Mouse (Mus musculus) lung, postnatal 0 days (tissue): ENCODE measurements around the gene Lamtor2. TPM values are rescaled to one million over a fixed set of nuclear protein-coding genes. Genes with fewer than 3 reads are reported as not detected.

ENCODE experiments used
- ATAC-seq: fragments of 200-750 bp; cut with Nextera tagmentation; 2 replicates; pipeline ENCODE4 v1.8.0; 2017; ENCODE audit warnings: moderate library complexity
- DNase-seq: peaks from one replicate; pipeline ENCODE4 v3.0.0-alpha.2; 2016; ENCODE audit warnings: low spot score
- H3K27ac ChIP-seq: fragments of 300-500 bp; sonication (generic); 2 replicates; pipeline ENCODE4 v1.5.1; 2014; ENCODE audit warnings: antibody characterized with exemption, mild to moderate bottlenecking, low read length, mixed read lengths
- H3K27me3 ChIP-seq: fragments of 300-500 bp; sonication (generic); replicated peaks from 2 replicates; pipeline ENCODE4 v1.6.1; 2014; ENCODE audit warnings: low read length, mixed read lengths; ENCODE audit not compliant: insufficient read depth
- H3K36me3 ChIP-seq: fragments of 300-500 bp; sonication (generic); 2 replicates; pipeline ENCODE4 v1.6.1; 2014; ENCODE audit warnings: low read length, mixed read lengths; ENCODE audit not compliant: insufficient read depth
- H3K4me1 ChIP-seq: fragments of 300-500 bp; sonication (generic); 2 replicates; pipeline ENCODE4 v1.6.1; 2014; ENCODE audit warnings: antibody characterized with exemption, low read depth, low read length, mixed read lengths; ENCODE audit not compliant: insufficient read depth
- H3K4me2 ChIP-seq: fragments of 300-500 bp; sonication (generic); replicated peaks from 2 replicates; pipeline ENCODE4 v1.6.1; 2014; ENCODE audit warnings: low read depth, mild to moderate bottlenecking, low read length, moderate library complexity, mixed read lengths
- H3K4me3 ChIP-seq: fragments of 300-500 bp; sonication (generic); 2 replicates; pipeline ENCODE4 v1.5.1; 2014; ENCODE audit warnings: low read depth, low read length
- H3K9ac ChIP-seq: fragments of 300-500 bp; sonication (generic); replicated peaks from 2 replicates; pipeline ENCODE4 v1.6.1; 2014; ENCODE audit warnings: low read depth, mild to moderate bottlenecking
- H3K9me3 ChIP-seq: fragments of 300-500 bp; sonication (generic); 2 replicates; pipeline ENCODE4 v1.6.1; 2016; ENCODE audit warnings: low read length, mixed read lengths
- CTCF ChIP-seq: IDR thresholded peaks from 2 replicates; pipeline ENCODE4 v1.5.1; 2016; ENCODE audit warnings: antibody characterized with exemption, mild to moderate bottlenecking
- EP300 ChIP-seq: IDR thresholded peaks from 2 replicates; pipeline ENCODE4 v1.6.1; 2016; ENCODE audit warnings: antibody characterized with exemption, mild to moderate bottlenecking, control low read depth
- WGBS: fragments of 180-500 bp; shearing (Covaris S2); extraction: QIAGEN DNeasy Blood & Tissue Kit; methylation state at CpG from one replicate; pipeline ENCODE4 v1.1.7; 2014; 5-methylcytosine and 5-hydroxymethylcytosine counted together
- polyA plus RNA-seq: library from polyadenylated mRNA; unstranded; fragments of >200 nt; fragmentation: Nextera tagmentation; extraction: Ambion mirVana; gene quantifications from 2 replicates; pipeline ENCODE4 v1.2.1, GENCODE M21; 2015

Gene Lamtor2
- polyA plus RNA-seq, 1 experiment from 2014 or later, result 138 TPM

DNA sequence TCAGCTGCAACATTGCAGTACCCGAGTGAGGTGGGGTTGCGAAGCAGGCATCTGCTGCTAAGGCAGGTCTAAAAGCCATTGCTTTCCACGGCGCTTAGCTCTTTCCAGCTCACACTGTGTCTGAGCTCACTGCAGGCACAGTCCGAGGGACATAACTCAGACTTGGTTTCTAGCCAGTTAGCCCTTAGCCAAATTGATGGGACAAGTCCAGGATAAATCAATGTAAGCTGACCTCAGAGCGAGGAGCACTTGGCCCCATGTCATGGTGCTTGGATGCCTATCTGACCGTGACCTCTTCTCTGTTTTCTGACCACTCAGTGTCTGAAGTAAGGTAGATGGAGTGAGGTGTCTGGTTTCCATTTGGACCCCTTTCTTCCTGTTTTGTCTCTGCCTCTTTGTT is 11.1 kb upstream of the Lamtor2 start:
- Histone ChIP-seq H3K9ac (no peak overlapping the region), H3K4me3 (no peak overlapping the region), H3K36me3 (peaks cover 59% of the 10 kb centered on the region), H3K27me3 (no peaks in the 10 kb centered on the region), H3K4me2 (no peak overlapping the region), H3K4me1 (no peaks in the 10 kb centered on the region), H3K9me3 (no peaks in the 10 kb centered on the region), H3K27ac (no peak overlapping the region)
- ATAC-seq (no peak), DNase-seq (no peak)
- TF ChIP-seq CTCF, result no peak
- no peak for TF ChIP-seq EP300
- WGBS, result 86% methylated on average over 7 of the region's 7 CpGs

DNA sequence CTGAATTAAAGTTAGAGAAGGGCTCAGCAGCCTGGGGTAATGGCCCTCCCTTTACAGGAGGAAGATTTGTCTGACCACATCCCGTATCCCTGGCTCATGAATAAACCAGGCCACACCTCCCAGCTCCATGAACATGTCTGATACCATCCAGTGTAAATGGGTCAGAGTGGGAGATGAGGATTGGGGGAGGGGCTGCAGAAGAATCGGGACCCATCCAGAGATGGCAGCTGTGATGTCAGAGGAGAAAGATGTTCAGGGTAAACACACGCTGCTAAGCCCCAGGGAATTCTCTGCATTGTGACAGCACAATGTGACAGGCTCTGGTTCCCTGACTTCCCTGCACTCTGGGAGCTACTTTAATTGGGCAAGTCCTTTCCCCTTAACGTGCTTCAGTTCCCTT is 10.6 kb upstream of the Lamtor2 start:
- Histone ChIP-seq H3K4me1 (no peaks in the 10 kb centered on the region), H3K9me3 (no peaks in the 10 kb centered on the region), H3K27ac (no peak overlapping the region), H3K9ac (no peak overlapping the region), H3K4me2 (no peak overlapping the region), H3K27me3 (no peaks in the 10 kb centered on the region), H3K4me3 (no peak overlapping the region), H3K36me3 (peaks cover 56% of the 10 kb centered on the region)
- TF ChIP-seq EP300 (no peak), CTCF (no peak)
- ATAC-seq (peak; percentile 26; the same call in 1 of the 2 replicates), DNase-seq (no peak)
- WGBS, result 72% methylated on average over 4 of the region's 4 CpGs

DNA sequence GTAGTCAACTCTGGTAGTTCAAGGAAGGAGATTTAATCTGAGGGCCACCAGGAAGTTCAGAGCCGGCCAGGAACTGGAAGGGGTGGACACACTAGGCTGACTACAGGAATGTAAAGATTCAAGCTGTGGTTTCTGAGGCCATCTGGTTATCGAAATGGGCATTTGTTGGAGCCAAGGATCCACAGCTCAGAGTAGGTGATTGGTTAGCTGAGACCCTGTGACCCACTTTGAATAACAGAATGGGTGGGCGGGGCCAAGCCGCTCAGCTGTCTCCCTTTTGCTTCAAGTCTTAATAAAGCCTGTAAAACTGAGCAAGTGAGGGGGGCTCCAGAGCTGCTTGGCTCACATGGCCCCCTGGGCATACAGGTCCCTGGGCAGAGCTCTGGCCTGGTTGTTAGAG is 9.1 kb upstream of the Lamtor2 start:
- Histone ChIP-seq H3K36me3 (peaks cover 56% of the 10 kb centered on the region), H3K4me2 (no peak overlapping the region), H3K27ac (no peak overlapping the region), H3K9ac (no peak overlapping the region), H3K27me3 (no peaks in the 10 kb centered on the region), H3K4me3 (no peak overlapping the region), H3K4me1 (no peaks in the 10 kb centered on the region), H3K9me3 (no peaks in the 10 kb centered on the region)
- 68% methylated on average over 4 of the region's 4 CpGs for WGBS
- TF ChIP-seq CTCF, result no peak
- TF ChIP-seq EP300, result no peak
- no peak for ATAC-seq
- DNase-seq, result no peak

DNA sequence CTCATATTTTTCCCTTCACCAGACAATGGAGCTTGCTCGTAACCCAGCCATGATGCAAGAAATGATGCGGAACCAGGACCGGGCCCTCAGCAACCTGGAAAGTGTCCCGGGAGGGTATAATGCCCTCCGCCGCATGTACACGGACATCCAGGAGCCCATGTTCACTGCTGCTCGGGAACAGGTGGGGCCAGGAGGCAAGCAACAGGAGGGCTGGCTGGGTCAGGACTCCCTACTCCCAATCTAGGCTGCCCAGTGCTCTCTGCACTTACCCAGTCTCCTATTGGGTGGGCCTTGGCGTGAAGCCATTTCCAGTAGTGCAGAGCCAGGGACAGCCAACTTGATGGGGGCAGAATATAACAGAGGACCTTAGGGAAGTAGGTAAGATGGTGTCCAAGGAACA is 6.7 kb upstream of the Lamtor2 start:
- WGBS, result 97% methylated on average over 9 of the region's 9 CpGs
- Histone ChIP-seq H3K9ac (no peak overlapping the region), H3K27ac (no peak overlapping the region), H3K4me2 (no peak overlapping the region), H3K9me3 (no peaks in the 10 kb centered on the region), H3K4me3 (no peak overlapping the region), H3K4me1 (peaks cover 2% of the 10 kb centered on the region; the same call in 1 of the 2 replicates), H3K27me3 (no peaks in the 10 kb centered on the region), H3K36me3 (peaks cover 43% of the 10 kb centered on the region)
- DNase-seq (no peak), ATAC-seq (no peak)
- TF ChIP-seq EP300 (no peak), CTCF (no peak)

DNA sequence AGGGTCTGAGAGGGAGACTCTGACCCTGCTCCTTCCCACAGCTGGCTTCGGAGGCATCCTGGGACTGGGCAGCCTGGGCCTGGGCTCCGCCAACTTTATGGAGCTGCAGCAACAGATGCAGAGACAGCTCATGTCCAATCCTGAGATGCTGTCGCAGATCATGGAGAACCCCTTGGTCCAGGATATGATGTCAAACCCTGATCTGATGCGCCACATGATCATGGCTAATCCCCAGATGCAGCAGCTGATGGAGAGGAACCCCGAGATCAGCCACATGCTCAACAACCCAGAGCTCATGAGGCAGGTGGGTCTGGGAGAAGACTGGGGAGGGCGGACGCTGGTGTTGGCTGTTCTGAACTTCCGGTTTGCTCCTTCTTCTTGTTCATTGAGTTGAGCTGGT is 3.7 kb upstream of the Lamtor2 start:
- peaks cover 25% of the 10 kb centered on the region; the same call in 1 of the 2 replicates for H3K36me3 ChIP-seq

DNA sequence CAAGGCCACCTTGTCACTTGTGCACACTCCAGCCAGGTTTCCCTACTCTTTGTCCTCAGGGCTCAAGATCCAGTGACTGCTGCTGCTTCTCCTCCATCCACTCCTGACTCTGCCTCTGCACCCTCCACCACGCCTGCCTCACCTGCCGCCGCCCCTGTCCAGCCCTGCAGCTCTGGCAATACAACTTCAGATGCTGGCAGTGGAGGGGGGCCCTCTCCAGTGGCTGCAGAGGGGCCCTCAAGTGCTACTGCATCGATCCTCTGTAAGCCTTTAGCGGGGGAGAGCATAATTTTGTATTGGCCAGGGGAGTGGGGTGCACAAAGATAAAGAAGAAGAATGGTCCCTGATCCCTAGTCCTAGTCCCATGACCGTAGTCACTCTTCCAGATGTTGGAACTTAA is 2.9 kb upstream of the Lamtor2 start:
- no peak overlapping the region for H3K9ac ChIP-seq
- peaks cover 16% of the 10 kb centered on the region; the same call in 1 of the 2 replicates for H3K36me3 ChIP-seq
- WGBS, result 88% methylated on average over 6 of the region's 6 CpGs

More for the DNA sequence above, 3.7 kb upstream of the Lamtor2 start:
- no peak for TF ChIP-seq EP300
- no peak for TF ChIP-seq CTCF
- Histone ChIP-seq H3K27ac (no peak overlapping the region), H3K27me3 (no peaks in the 10 kb centered on the region), H3K9me3 (no peaks in the 10 kb centered on the region), H3K9ac (no peak overlapping the region), H3K4me1 (peaks cover 11% of the 10 kb centered on the region; the same call in 1 of the 2 replicates), H3K4me2 (no peak overlapping the region), H3K4me3 (no peak overlapping the region)
- DNase-seq (no peak), ATAC-seq (no peak)
- 94% methylated on average over 8 of the region's 8 CpGs for WGBS

DNA sequence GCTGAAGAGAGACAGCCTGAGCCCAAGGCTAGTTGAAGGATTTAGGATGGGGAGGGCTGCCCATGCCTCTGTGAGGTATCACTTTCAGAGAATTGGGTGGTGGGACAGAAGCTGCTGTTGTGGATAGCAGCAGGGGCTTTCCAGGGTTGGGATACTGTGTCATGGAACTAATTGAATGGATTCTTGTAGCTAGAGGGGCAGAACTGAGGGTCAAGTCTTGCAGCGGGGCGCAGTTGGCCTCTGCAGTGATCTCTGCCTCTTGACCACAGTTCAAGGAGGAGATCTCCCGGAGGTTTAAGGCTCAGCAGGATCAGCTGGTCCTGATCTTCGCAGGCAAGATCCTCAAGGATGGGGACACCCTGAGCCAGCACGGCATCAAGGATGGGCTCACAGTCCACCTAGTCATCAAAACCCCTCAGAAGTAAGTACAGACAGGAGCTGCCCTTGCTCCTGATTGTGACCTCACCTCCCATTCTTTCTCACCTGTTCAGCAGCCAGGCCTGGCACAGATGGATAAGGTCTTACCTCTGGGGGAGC is 2.3 kb upstream of the Lamtor2 start:
- H3K4me2 ChIP-seq, result no peak overlapping the region
- TF ChIP-seq EP300 (no peak), CTCF (no peak)
- DNase-seq (no peak), ATAC-seq (no peak)
- H3K36me3 ChIP-seq, result peaks cover 15% of the 10 kb centered on the region; the same call in 1 of the 2 replicates
- no peak overlapping the region for H3K27ac ChIP-seq
- H3K9me3 ChIP-seq, result no peaks in the 10 kb centered on the region
- no peaks in the 10 kb centered on the region for H3K27me3 ChIP-seq
- peaks cover 11% of the 10 kb centered on the region; the same call in 1 of the 2 replicates for H3K4me1 ChIP-seq
- H3K4me3 ChIP-seq, result no peak overlapping the region
- H3K9ac ChIP-seq, result no peak overlapping the region
- 83% methylated on average over 5 of the region's 5 CpGs for WGBS

More for the DNA sequence above, 2.9 kb upstream of the Lamtor2 start:
- H3K4me1 ChIP-seq, result peaks cover 11% of the 10 kb centered on the region; the same call in 1 of the 2 replicates
- TF ChIP-seq EP300 (no peak), CTCF (no peak)
- H3K4me3 ChIP-seq, result no peak overlapping the region
- no peaks in the 10 kb centered on the region for H3K9me3 ChIP-seq
- no peak overlapping the region for H3K27ac ChIP-seq
- no peak overlapping the region for H3K4me2 ChIP-seq
- H3K27me3 ChIP-seq, result no peaks in the 10 kb centered on the region
- ATAC-seq (no peak), DNase-seq (no peak)
